8 mouse cellular contexts compared by ENCODE assay signal in genomic region chr11:98782651-98783235, GRCm38 (mm10). TPM values are rescaled to one million over a fixed set of nuclear protein-coding genes. Genes with fewer than 3 reads are reported as not detected.
A peak's percentile ranks its signal among the peaks of the same experiment; 100 is the strongest.
DNase-seq lines count a peak whose midpoint lies in the region; ATAC-seq and TF ChIP-seq lines count a peak whose summit lies in the region.

No protein-coding gene starts in this region.

- peak; percentile 50 to 71 for DNase-seq in cerebellum, postnatal 14 days
- no peak for DNase-seq in cerebellum, adult 9-10 months
- no peak for DNase-seq in c-Kit-positive CD71-positive TER-119-positive erythroid progenitor cells, embryonic 14.5 days (ENCODE audit: low spot score)

- peak overlapping the region; percentile 2 for H3K4me3 ChIP-seq in C2C12 (ENCODE audit: insufficient read depth, poor library complexity, severe bottlenecking)
- peak overlapping the region; percentile 11; the same call in 1 of the 2 replicates for H3K4me3 ChIP-seq in cortical plate, adult 2 months (ENCODE audit: insufficient read depth, low read length)
- peak overlapping the region; percentile 37; the same call in 1 of the 2 replicates for H3K4me3 ChIP-seq in heart, embryonic 16.5 days (ENCODE audit: low read length)
- H3K4me3 ChIP-seq in limb, embryonic 15.5 days, result peak overlapping the region; percentile 20; the same call in 1 of the 2 replicates
- peak overlapping the region; percentile 17 for H3K4me3 ChIP-seq in neural tube, embryonic 13.5 days

- peaks cover 18% of the 10 kb centered on the region for H3K4me1 ChIP-seq in cortical plate, adult 2 months (ENCODE audit: control insufficient read depth, insufficient read depth, low read length)
- peaks cover 63% of the 10 kb centered on the region for H3K4me1 ChIP-seq in heart, embryonic 16.5 days (ENCODE audit: control insufficient read depth, insufficient read depth, low read length)
- peaks cover 67% of the 10 kb centered on the region for H3K4me1 ChIP-seq in limb, embryonic 15.5 days
- H3K4me1 ChIP-seq in neural tube, embryonic 13.5 days (replicated peaks), result peaks cover 60% of the 10 kb centered on the region

- H3K9ac ChIP-seq in heart, embryonic 16.5 days (ENCODE audit: low read length), result peak overlapping the region; percentile 74
- H3K9ac ChIP-seq in limb, embryonic 15.5 days, result no peak overlapping the region; the same call in 1 of the 2 replicates
- peak overlapping the region; percentile 59 for H3K9ac ChIP-seq in neural tube, embryonic 13.5 days

- TF ChIP-seq CTCF in C2C12 (IDR thresholded peaks at IDR 0.05; ENCODE audit: control insufficient read depth, insufficient read depth, insufficient read length), result no peak
- TF ChIP-seq CTCF in cortical plate, adult 2 months (IDR thresholded peaks at IDR 0.05; ENCODE audit: extremely low read depth, insufficient read depth, low read length), result no peak

- H3K27me3 ChIP-seq in C2C12 (ENCODE audit: control insufficient read depth, insufficient read depth, insufficient read length), result no peaks in the 10 kb centered on the region
- H3K27me3 ChIP-seq in heart, embryonic 16.5 days (ENCODE audit: control insufficient read depth, insufficient read depth, low read length), result no peaks in the 10 kb centered on the region
- H3K27me3 ChIP-seq in limb, embryonic 15.5 days, result no peaks in the 10 kb centered on the region
- H3K27me3 ChIP-seq in neural tube, embryonic 13.5 days, result no peaks in the 10 kb centered on the region

- peak overlapping the region; percentile 56 for H3K4me2 ChIP-seq in heart, embryonic 16.5 days (ENCODE audit: low read depth, low read length)
- H3K4me2 ChIP-seq in limb, embryonic 15.5 days, result peak overlapping the region; percentile 37
- H3K4me2 ChIP-seq in neural tube, embryonic 13.5 days, result peak overlapping the region; percentile 49

- TF ChIP-seq POLR2A in cortical plate, adult 2 months (IDR thresholded peaks at IDR 0.05; ENCODE audit: extremely low read depth, insufficient read depth, low read length), result no peak

- H3K79me2 ChIP-seq in C2C12 (ENCODE audit: control insufficient read depth, insufficient read depth), result no peaks in the 10 kb centered on the region

- ATAC-seq in heart, embryonic 16.5 days (replicated peaks; ENCODE audit: extremely low read depth, insufficient read depth, low FRiP score), result no peak
- ATAC-seq in limb, embryonic 15.5 days (ENCODE audit: insufficient number of reproducible peaks, low FRiP score, low TSS enrichment, low read depth), result no peak
- no peak for ATAC-seq in neural tube, embryonic 13.5 days (ENCODE audit: low read depth)

- no peaks in the 10 kb centered on the region for H3K9me3 ChIP-seq in heart, embryonic 16.5 days (replicated peaks; ENCODE audit: control insufficient read depth, low read length)
- H3K9me3 ChIP-seq in limb, embryonic 15.5 days, result no peaks in the 10 kb centered on the region
- no peaks in the 10 kb centered on the region for H3K9me3 ChIP-seq in neural tube, embryonic 13.5 days

- H3K36me3 ChIP-seq in C2C12 (ENCODE audit: control insufficient read depth, insufficient read depth), result no peaks in the 10 kb centered on the region
- no peaks in the 10 kb centered on the region for H3K36me3 ChIP-seq in heart, embryonic 16.5 days (ENCODE audit: control insufficient read depth, insufficient read depth)
- H3K36me3 ChIP-seq in limb, embryonic 15.5 days, result no peaks in the 10 kb centered on the region
- H3K36me3 ChIP-seq in neural tube, embryonic 13.5 days, result no peaks in the 10 kb centered on the region

- peak overlapping the region; percentile 38 for H3ac ChIP-seq in C2C12 (ENCODE audit: control insufficient read depth, insufficient read length, low read depth)

- WGBS in heart, embryonic 16.5 days, result 8% methylated on average over 17 of the region's 17 CpGs
- 12% methylated on average over 17 of the region's 17 CpGs for WGBS in limb, embryonic 15.5 days
- 3% methylated on average over 17 of the region's 17 CpGs for WGBS in neural tube, embryonic 13.5 days

- no peaks in the 10 kb centered on the region for H3K79me3 ChIP-seq in C2C12 (ENCODE audit: low read depth)

- H3K27ac ChIP-seq in cortical plate, adult 2 months (ENCODE audit: insufficient read depth, low read length), result peak overlapping the region; percentile 97
- H3K27ac ChIP-seq in heart, embryonic 16.5 days (ENCODE audit: low read length), result peak overlapping the region; percentile 99
- H3K27ac ChIP-seq in limb, embryonic 15.5 days, result peak overlapping the region; percentile 89
- H3K27ac ChIP-seq in neural tube, embryonic 13.5 days (replicated peaks), result peak overlapping the region; percentile 85

TF ChIP-seq in C2C12, 6 proteins besides CTCF, POLR2A, EP300 and RAD21:
- TF ChIP-seq MAX (IDR thresholded peaks at IDR 0.05), result no peak
- TF ChIP-seq USF1 (IDR thresholded peaks at IDR 0.05; ENCODE audit: low read depth), result no peak
- TF ChIP-seq MYOG (IDR thresholded peaks at IDR 0.05; ENCODE audit: control insufficient read depth, extremely low read depth, insufficient read length), result no peak
- TF ChIP-seq MYOD1 (IDR thresholded peaks at IDR 0.05; ENCODE audit: control insufficient read depth, insufficient read length, low read depth), result no peak
- TF ChIP-seq FOSL1 (IDR thresholded peaks at IDR 0.05; ENCODE audit: insufficient read depth, low read length, poor library complexity, severe bottlenecking), result no peak
- TF ChIP-seq CEBPB (IDR thresholded peaks at IDR 0.05; ENCODE audit: low read depth), result no peak

RNA-seq across cellular contexts. Expression of gene Nr1d1, which starts 7.6 kb away (rescaled TPM):
- 22.3 TPM for polyA plus RNA-seq in C2C12 (2012; fragmentation: generic; extraction: Trizol)
- 153 and 156 TPM in 2 replicates for polyA plus RNA-seq in cortical plate, adult 2 months (2012; rRNA removed)
- polyA plus RNA-seq in heart, embryonic 16.5 days (2015; fragmentation: Nextera tagmentation; extraction: Ambion mirVana), result 7.0 and 8.2 TPM in 2 replicates
- polyA plus RNA-seq in limb, embryonic 15.5 days (2015; fragmentation: Nextera tagmentation; extraction: Ambion mirVana), result 1.2 TPM in 2 replicates
- 3.4 and 3.6 TPM in 2 replicates for polyA plus RNA-seq in neural tube, embryonic 13.5 days (2015; fragmentation: Nextera tagmentation; extraction: Ambion mirVana)

RNA-seq across cellular contexts. Expression of gene Msl1, which starts 12.6 kb away (rescaled TPM):
- polyA plus RNA-seq in C2C12 (2012; fragmentation: generic; extraction: Trizol), result 40.5 TPM
- 119 and 131 TPM in 2 replicates for polyA plus RNA-seq in cortical plate, adult 2 months (2012; rRNA removed)
- 15.2 and 15.5 TPM in 2 replicates for polyA plus RNA-seq in heart, embryonic 16.5 days (2015; fragmentation: Nextera tagmentation; extraction: Ambion mirVana)
- polyA plus RNA-seq in limb, embryonic 15.5 days (2015; fragmentation: Nextera tagmentation; extraction: Ambion mirVana), result 22.9 and 25.8 TPM in 2 replicates
- 31.5 and 33.2 TPM in 2 replicates for polyA plus RNA-seq in neural tube, embryonic 13.5 days (2015; fragmentation: Nextera tagmentation; extraction: Ambion mirVana)

RNA-seq across cellular contexts. Expression of gene Casc3, which starts 22.0 kb away (rescaled TPM):
- polyA plus RNA-seq in C2C12 (2012; fragmentation: generic; extraction: Trizol), result 24.4 TPM
- 44.9 and 47.4 TPM in 2 replicates for polyA plus RNA-seq in cortical plate, adult 2 months (2012; rRNA removed)
- polyA plus RNA-seq in heart, embryonic 16.5 days (2015; fragmentation: Nextera tagmentation; extraction: Ambion mirVana), result 23.4 and 24.0 TPM in 2 replicates
- polyA plus RNA-seq in limb, embryonic 15.5 days (2015; fragmentation: Nextera tagmentation; extraction: Ambion mirVana), result 30.0 and 32.5 TPM in 2 replicates
- polyA plus RNA-seq in neural tube, embryonic 13.5 days (2015; fragmentation: Nextera tagmentation; extraction: Ambion mirVana), result 55.1 and 57.7 TPM in 2 replicates

RNA-seq across cellular contexts. Expression of gene Thra, which starts 42.3 kb away (rescaled TPM):
- polyA plus RNA-seq in C2C12 (2012; fragmentation: generic; extraction: Trizol), result 28.1 TPM
- polyA plus RNA-seq in cortical plate, adult 2 months (2012; rRNA removed), result 721 and 771 TPM in 2 replicates
- polyA plus RNA-seq in heart, embryonic 16.5 days (2015; fragmentation: Nextera tagmentation; extraction: Ambion mirVana), result 37.5 and 40.2 TPM in 2 replicates
- 38.4 and 39.6 TPM in 2 replicates for polyA plus RNA-seq in limb, embryonic 15.5 days (2015; fragmentation: Nextera tagmentation; extraction: Ambion mirVana)
- 89.5 and 94.4 TPM in 2 replicates for polyA plus RNA-seq in neural tube, embryonic 13.5 days (2015; fragmentation: Nextera tagmentation; extraction: Ambion mirVana)

RNA-seq across cellular contexts. Expression of gene Med24, which starts 53.5 kb away (rescaled TPM):
- 33.1 TPM for polyA plus RNA-seq in C2C12 (2012; fragmentation: generic; extraction: Trizol)
- 127 and 144 TPM in 2 replicates for polyA plus RNA-seq in cortical plate, adult 2 months (2012; rRNA removed)
- polyA plus RNA-seq in heart, embryonic 16.5 days (2015; fragmentation: Nextera tagmentation; extraction: Ambion mirVana), result 36.8 and 40.3 TPM in 2 replicates
- polyA plus RNA-seq in limb, embryonic 15.5 days (2015; fragmentation: Nextera tagmentation; extraction: Ambion mirVana), result 47.6 and 48.3 TPM in 2 replicates
- polyA plus RNA-seq in neural tube, embryonic 13.5 days (2015; fragmentation: Nextera tagmentation; extraction: Ambion mirVana), result 62.3 and 69.1 TPM in 2 replicates

Comparison
In these comparisons a context has a peak if more than half of its experiments do, and no peak if none do; other contexts are left out.
1. DNase-seq: peak in cerebellum, postnatal 14 days (2 of 2); none in cerebellum, adult 9-10 months (single experiment) and c-Kit-positive CD71-positive TER-119-positive erythroid progenitor cells, embryonic 14.5 days (single experiment).
2. Peak in every context shown above with its lines, with median percentiles within 50 percentile points of each other: H3K4me3 ChIP-seq, H3K27ac ChIP-seq and H3K4me2 ChIP-seq.